Mouse (Mus musculus) gastrocnemius, postnatal 14 days (tissue): Measurements from ENCODE around the gene Tfg. TPM values are rescaled to one million over a fixed set of nuclear protein-coding genes. Genes with fewer than 3 reads are reported as not detected.

Experiments used
- DNase-seq: peaks from one replicate; pipeline ENCODE4 v3.0.0; 2021; ENCODE audit warnings: mixed read lengths
- intact Hi-C: fragments of 180-260 bp; cut with DNase I; formaldehyde crosslinking; loops from one replicate; pipeline ENCODE4 v1.15.1; 2025; ENCODE audit warnings: low total_unique reads
- total RNA-seq, 2 experiments: library from RNA; stranded (reverse); gene quantifications; 2 replicates each; pipeline ENCODE4 v1.2.3; 2021

The Tfg gene
- total RNA-seq, 2 experiments from 2014 or later, result 41.9 to 48.8 TPM

GRCm38 (mm10) chr16:56646382-56647172, 70.7 kb downstream of the Tfg start:
- no peak for DNase-seq
- intact Hi-C loops, result no loop called here

DNA sequence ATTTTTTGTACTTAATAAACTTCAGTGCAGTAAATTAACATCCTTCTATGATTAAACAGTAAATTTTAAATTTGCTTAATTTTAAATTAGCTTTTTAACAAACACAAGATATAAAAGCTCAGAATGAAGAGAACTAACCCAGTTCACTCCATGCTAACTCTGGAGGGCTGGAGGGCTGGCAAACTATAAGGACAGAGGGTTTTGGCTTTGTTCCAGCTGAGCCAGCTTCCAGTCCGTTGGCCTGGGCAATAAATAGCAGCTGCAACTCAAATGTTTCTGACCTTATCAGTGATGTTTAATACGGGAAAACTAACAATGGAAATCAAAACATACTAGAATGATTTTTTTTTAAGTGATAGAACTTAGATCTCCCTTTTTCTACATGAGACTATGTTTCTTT, 72.0 kb downstream of the Tfg start:
- DNase-seq, result peak; percentile 26
- intact Hi-C loops, result no loop called here

Other genes with a start within 250 kb of the Tfg start
- 10 to 100 TPM; 35.5 to 41.3 TPM for gene Abi3bp, start 239.6 kb downstream of the Tfg start, total RNA-seq
- not detected for gene Adgrg7, start 78.4 kb upstream of the Tfg start, total RNA-seq
- 1 to 10 TPM; 7.6 to 9.2 TPM for gene Tmem45a, start 168.7 kb upstream of the Tfg start, total RNA-seq
- gene Lnp1, start 210.6 kb upstream of the Tfg start, total RNA-seq, result not detected